Mouse (Mus musculus) cortical plate, adult 2 months (tissue): ENCODE data around the gene Sgms1. TPM values are rescaled to one million over a fixed set of nuclear protein-coding genes. Genes with fewer than 3 reads are reported as not detected.

Experiments
- H3K27ac ChIP-seq: fragments of 200-500 bp; 2 replicates; pipeline ENCODE4 v1.5.1; 2012; ENCODE audit warnings: low read length, control low read depth, inconsistent platforms; ENCODE audit not compliant: insufficient read depth
- H3K4me1 ChIP-seq: fragments of 200-500 bp; 2 replicates; pipeline ENCODE4 v1.6.1; 2011; ENCODE audit warnings: low read length; ENCODE audit not compliant: control insufficient read depth, insufficient read depth
- H3K4me3 ChIP-seq: fragments of 200-500 bp; 2 replicates; pipeline ENCODE4 v1.5.1; 2011; ENCODE audit warnings: mild to moderate bottlenecking, low read length, control low read depth; ENCODE audit not compliant: insufficient read depth
- CTCF ChIP-seq: fragments of 200-500 bp; IDR thresholded peaks from 2 replicates; pipeline ENCODE4 v1.5.1; 2011; ENCODE audit warnings: mild to moderate bottlenecking, control low read depth, low read length; ENCODE audit not compliant: insufficient read depth; ENCODE audit errors: extremely low read depth
- POLR2A ChIP-seq: fragments of 200-500 bp; IDR thresholded peaks from 2 replicates; pipeline ENCODE4 v1.6.1; 2011; ENCODE audit warnings: mild to moderate bottlenecking, low read length, control low read depth; ENCODE audit not compliant: insufficient read depth; ENCODE audit errors: extremely low read depth
- polyA plus RNA-seq: library from polyadenylated mRNA; depleted of rRNA; stranded (reverse); fragments of >200 nt; gene quantifications from 2 replicates; pipeline ENCODE4 v1.2.3, GENCODE M21; 2012

Sgms1 gene
- polyA plus RNA-seq, 1 experiment = 34.3 TPM

DNA sequence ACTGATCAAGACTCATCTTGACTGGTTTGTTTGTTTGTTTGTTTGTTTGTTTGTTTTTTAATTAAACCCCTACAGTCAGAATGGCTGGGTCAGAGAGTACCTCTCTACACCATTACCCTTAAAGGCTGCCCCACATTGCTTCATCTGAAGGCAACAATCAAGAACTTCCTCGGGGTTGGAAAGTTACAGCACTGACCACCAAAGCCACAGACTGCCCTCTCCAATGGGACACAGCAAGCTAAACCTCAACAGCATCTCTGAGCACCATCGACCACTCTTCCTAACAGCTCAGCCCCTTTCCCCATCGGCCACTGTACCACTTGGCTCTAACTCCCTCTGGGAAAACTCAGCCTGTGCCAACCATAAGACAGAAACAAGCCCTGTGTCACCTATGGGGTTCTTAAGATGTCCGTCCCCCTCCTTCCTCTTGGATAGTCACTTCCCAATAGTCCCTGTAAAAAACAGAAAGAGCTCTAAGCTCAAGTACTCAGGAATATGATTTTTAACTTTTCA lies 14.0 kb downstream of the Sgms1 start:
- no peak for TF ChIP-seq CTCF
- TF ChIP-seq POLR2A = no peak
- peaks cover 8% of the 10 kb centered on the region for H3K4me1 ChIP-seq
- H3K4me3 ChIP-seq = no peak overlapping the region
- H3K27ac ChIP-seq = no peak overlapping the region

DNA sequence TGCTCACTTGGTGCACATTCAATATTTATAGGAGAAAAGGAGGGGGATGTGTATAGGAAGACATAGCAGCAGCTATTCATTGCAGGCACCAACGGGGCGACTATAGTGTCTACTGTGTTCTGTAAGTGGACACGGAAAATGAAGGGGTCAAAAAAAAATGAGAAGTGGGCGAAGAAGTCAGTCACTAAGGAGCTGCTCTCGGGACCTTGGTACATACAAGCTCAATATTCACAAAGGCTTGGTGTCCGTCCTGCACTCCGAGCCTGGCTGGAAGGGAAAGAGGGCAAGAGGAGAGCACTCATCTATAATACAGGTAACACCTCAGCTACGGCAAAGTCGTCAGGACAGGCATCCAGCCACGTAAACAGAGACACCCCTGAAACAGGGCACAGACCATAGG lies 14.8 kb downstream of the Sgms1 start:
- Histone ChIP-seq H3K27ac (no peak overlapping the region), H3K4me1 (peaks cover 8% of the 10 kb centered on the region), H3K4me3 (no peak overlapping the region)
- TF ChIP-seq CTCF = no peak
- no peak for TF ChIP-seq POLR2A

DNA sequence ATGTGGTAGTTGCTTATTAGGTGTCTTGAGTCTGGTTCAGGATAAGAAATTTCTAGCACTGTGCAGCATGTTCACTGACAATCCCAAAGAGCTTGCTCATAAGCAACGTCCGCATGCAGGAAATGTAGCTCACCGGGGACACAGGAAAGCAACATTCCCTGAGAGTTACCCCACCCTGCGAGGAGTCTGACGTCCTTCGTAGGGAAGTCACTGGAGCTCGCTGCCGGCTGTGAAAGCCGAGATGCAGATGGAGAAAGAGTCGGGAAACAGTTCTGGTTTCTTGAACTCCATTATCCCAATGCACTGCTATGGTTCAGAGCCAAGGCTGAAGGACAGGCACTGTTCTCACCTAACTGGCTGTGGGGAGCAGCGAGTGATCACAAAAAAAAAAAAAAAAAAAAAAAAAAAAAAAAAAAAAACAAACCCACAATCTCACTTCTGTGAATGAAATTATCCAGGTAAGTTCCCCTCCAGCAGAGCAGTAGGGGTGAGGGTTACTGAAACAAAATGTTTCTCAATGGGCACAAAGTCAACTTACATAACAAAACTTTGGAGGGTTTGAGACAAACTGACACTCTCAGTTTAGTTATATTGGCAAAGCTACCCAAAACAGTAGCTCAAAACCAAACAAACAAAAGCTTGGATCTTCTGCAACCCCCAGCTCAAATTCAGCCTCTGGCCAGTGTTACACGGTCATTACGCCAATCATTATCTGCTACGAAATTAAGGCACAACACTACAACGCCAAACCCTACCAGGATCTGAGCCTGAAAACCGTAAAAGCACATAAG lies 15.5 kb downstream of the Sgms1 start:
- no peak for TF ChIP-seq POLR2A
- TF ChIP-seq CTCF = no peak
- Histone ChIP-seq H3K27ac (no peak overlapping the region), H3K4me3 (no peak overlapping the region), H3K4me1 (peaks cover 8% of the 10 kb centered on the region)

DNA sequence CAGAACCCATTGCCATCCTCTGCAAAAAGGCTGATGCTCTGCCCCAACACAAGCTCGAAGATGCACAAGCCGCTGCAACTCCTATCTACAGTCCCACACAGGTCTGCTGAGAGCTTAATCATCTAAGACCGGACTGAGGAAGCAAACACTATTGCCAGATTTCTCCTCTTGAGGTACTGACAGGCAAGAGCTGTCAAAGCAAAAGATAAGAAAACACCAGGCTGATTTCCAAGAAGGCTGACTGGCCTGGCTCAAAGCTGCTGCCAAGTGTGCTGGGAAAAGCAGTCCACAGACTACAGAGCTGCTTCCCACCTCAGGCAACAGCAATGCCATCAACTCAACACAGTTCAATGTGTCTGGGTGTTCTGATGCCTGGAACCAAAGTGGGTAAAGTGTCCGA lies 17.1 kb downstream of the Sgms1 start:
- H3K27ac ChIP-seq = no peak overlapping the region
- TF ChIP-seq POLR2A = no peak
- TF ChIP-seq CTCF = no peak
- H3K4me1 ChIP-seq = 0 out of 2 replicates have a peak, but pooled peaks cover 1% of the 10 kb centered on the region
- H3K4me3 ChIP-seq = no peak overlapping the region

DNA sequence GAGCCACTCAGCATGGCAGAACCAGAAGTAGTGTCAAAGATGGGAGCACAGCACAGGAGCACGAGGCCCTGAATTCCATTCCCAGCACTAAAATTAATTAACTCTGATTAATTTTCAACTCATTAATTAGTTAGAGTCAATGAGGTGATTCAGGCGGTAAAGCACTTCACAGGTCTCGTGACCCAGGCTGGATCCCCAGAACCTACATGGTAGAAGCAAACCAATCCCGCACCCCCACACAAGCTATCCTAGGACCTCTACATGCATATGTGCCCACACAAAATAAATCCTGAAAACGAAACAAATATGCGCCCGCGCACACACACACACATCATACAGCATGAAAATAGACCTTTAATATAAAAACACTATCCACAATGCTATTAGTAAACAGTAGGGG lies 22.2 kb downstream of the Sgms1 start:
- peaks cover 4% of the 10 kb centered on the region; the same call in 1 of the 2 replicates for H3K4me1 ChIP-seq
- no peak overlapping the region for H3K4me3 ChIP-seq
- TF ChIP-seq POLR2A (no peak), CTCF (no peak)
- no peak overlapping the region for H3K27ac ChIP-seq

DNA sequence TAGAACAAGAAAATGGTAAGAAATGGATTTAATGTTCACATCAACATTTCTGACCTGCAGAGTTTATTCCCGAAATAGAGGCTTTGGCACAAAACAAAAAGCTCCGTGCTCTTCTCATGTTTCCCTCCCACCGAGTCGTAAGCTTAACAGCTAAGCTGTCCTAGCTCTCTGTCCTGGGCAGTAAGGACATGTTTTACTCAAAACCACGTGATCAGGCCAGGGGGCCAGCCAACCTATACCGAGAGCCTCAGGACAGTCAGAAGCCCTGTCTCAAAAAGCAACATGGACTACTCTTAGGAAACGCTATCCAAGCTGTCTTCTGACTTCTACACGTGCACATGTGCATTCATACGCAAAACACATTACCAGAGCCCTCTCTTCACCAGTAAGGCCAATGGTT lies 23.1 kb downstream of the Sgms1 start:
- H3K4me3 ChIP-seq = no peak overlapping the region
- TF ChIP-seq POLR2A = no peak
- TF ChIP-seq CTCF = no peak
- H3K4me1 ChIP-seq = peaks cover 4% of the 10 kb centered on the region; the same call in 1 of the 2 replicates
- H3K27ac ChIP-seq = no peak overlapping the region

DNA sequence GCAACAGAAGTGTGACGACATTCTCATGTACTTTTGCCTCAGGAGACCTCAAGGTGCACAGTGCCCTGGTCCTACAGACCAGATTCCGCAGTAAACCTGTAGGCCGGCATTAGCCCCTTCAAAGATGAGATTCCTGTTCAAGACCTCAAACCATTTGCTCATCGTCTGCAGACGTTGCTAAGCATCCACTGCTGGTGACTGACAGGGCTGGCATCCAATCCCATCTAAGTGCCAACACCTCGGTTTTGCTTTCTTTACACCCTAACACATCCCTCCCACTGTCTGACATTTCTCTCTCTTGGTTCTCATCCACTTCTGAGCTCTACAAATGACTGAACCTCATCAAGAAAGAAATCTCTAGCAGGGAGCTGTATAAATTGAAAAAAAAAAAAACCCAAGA lies 24.4 kb downstream of the Sgms1 start:
- Histone ChIP-seq H3K4me1 (peaks cover 4% of the 10 kb centered on the region; the same call in 1 of the 2 replicates), H3K4me3 (no peak overlapping the region), H3K27ac (no peak overlapping the region)
- no peak for TF ChIP-seq CTCF
- no peak for TF ChIP-seq POLR2A

DNA sequence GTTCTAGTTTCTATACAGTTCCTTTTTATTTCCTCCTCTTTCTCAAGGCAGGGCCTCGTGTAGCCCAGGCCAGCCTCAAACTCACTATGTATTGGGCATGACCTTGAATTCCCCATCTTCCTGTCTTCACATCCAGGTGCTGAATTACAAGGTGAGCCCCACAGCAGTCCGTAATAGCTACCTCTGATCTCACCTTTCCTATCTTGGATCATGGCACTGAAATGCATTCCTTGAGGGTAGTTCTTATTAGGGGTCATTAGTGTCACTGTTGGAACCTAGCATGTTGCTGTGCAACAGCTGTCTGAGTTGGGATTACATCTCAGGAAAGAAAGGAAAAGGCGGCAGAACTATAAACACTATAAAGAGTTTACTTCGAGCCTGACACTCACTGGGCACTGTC lies 25.9 kb downstream of the Sgms1 start:
- H3K4me1 ChIP-seq = peaks cover 5% of the 10 kb centered on the region; the same call in 1 of the 2 replicates
- no peak overlapping the region for H3K4me3 ChIP-seq
- no peak overlapping the region for H3K27ac ChIP-seq
- no peak for TF ChIP-seq CTCF
- no peak for TF ChIP-seq POLR2A

DNA sequence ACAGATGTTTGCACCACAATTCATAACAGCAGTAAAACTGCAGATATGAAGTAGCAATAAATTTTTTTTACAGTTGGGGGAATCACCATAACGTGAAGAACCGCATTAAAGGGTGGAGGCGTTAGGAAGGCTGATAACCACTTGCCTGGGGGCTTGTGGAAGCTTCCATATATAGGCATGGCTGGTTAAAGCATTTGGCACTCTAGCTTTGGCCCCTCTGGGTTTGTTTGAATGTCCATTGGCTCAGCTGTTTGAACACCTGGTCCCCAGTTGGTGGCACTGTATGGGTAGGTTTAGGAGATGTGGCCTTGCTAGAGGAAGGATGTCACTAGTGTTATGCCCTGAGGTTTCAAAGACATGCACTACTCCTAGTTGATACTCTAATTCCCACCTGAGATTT lies 27.0 kb downstream of the Sgms1 start:
- Histone ChIP-seq H3K4me1 (peaks cover 5% of the 10 kb centered on the region; the same call in 1 of the 2 replicates), H3K4me3 (no peak overlapping the region), H3K27ac (no peak overlapping the region)
- TF ChIP-seq CTCF (no peak), POLR2A (no peak)
